Comparison of ENCODE assay signal across 8 mouse cellular contexts in the genomic region with DNA sequence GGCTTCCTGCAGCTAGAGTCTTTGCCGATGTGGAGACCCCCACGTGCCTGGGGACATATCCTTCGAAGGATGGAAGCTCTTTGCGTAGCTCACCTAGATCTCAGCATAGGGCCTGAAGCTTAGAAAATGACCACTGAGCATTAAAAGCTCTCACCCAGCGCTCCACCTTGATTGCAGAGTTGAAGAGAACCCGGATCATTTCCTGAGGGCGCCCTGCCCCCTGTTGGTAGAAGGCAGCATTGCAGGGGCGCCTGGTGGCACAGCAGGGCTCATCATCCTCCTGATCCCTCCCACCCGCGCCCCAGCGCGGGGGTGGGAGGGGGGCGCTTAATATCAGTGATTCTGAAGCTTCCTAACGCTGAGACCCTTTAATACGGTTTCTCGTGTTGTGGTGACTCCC. TPM values are rescaled to one million over a fixed set of nuclear protein-coding genes. Genes with fewer than 3 reads are reported as not detected.
A peak's percentile ranks its signal among the peaks of the same experiment; 100 is the strongest.
DNase-seq lines count a peak whose midpoint lies in the region; ATAC-seq and TF ChIP-seq lines count a peak whose summit lies in the region.

No protein-coding gene starts in this region.

- H3K9me3 ChIP-seq in hindbrain, embryonic 10.5 days = no peaks in the 10 kb centered on the region
- no peaks in the 10 kb centered on the region for H3K9me3 ChIP-seq in hindbrain, embryonic 12.5 days (replicated peaks)
- peaks cover 9% of the 10 kb centered on the region; the same call in 1 of the 2 replicates for H3K9me3 ChIP-seq in E14TG2a.4 (ENCODE audit: low read length)
- H3K9me3 ChIP-seq in neural tube, embryonic 13.5 days = no peaks in the 10 kb centered on the region

- no peak overlapping the region for H3K27ac ChIP-seq in hindbrain, embryonic 10.5 days
- H3K27ac ChIP-seq in hindbrain, embryonic 12.5 days = no peak overlapping the region
- H3K27ac ChIP-seq in neural tube, embryonic 13.5 days (replicated peaks) = no peak overlapping the region

- no peak overlapping the region for H3K4me3 ChIP-seq in hindbrain, embryonic 10.5 days
- H3K4me3 ChIP-seq in hindbrain, embryonic 12.5 days = no peak overlapping the region
- H3K4me3 ChIP-seq in E14TG2a.4 (replicated peaks; ENCODE audit: low read length) = no peak overlapping the region
- no peak overlapping the region for H3K4me3 ChIP-seq in neural tube, embryonic 13.5 days

- H3K36me3 ChIP-seq in hindbrain, embryonic 10.5 days = no peaks in the 10 kb centered on the region
- H3K36me3 ChIP-seq in hindbrain, embryonic 12.5 days = no peaks in the 10 kb centered on the region
- no peaks in the 10 kb centered on the region for H3K36me3 ChIP-seq in E14TG2a.4 (ENCODE audit: insufficient read depth, low read length)
- H3K36me3 ChIP-seq in neural tube, embryonic 13.5 days = no peaks in the 10 kb centered on the region

- peak; percentile 72 for DNase-seq in hindbrain, embryonic 10.5 days (ENCODE audit: low spot score)
- DNase-seq in brain, adult 2 months (ENCODE audit: low read depth, low spot score) = peak; percentile 41
- peak; percentile 37 to 59 for DNase-seq in frontal cortex, postnatal 36 days (ENCODE audit: low spot score in 2 of 2)
- DNase-seq in left cerebral cortex, postnatal 36 days (ENCODE audit: low spot score in 2 of 2) = peak; percentile 36 to 48
- peak; percentile 50 to 52 for DNase-seq in thymus, postnatal 36 days

- no peak overlapping the region for H3K9ac ChIP-seq in hindbrain, embryonic 12.5 days
- H3K9ac ChIP-seq in neural tube, embryonic 13.5 days = no peak overlapping the region

- WGBS in hindbrain, embryonic 10.5 days = 15% methylated on average over 16 of the region's 16 CpGs
- WGBS in hindbrain, embryonic 12.5 days = 14% methylated on average over 16 of the region's 16 CpGs
- WGBS in neural tube, embryonic 13.5 days = 15% methylated on average over 16 of the region's 16 CpGs

- H3K27me3 ChIP-seq in hindbrain, embryonic 10.5 days (ENCODE audit: insufficient read depth, poor library complexity, severe bottlenecking) = peaks cover 58% of the 10 kb centered on the region
- H3K27me3 ChIP-seq in hindbrain, embryonic 12.5 days = 0 out of 2 replicates have a peak, but pooled peaks cover 6% of the 10 kb centered on the region
- H3K27me3 ChIP-seq in E14TG2a.4 (ENCODE audit: insufficient read depth, low read length) = peaks cover 17% of the 10 kb centered on the region
- H3K27me3 ChIP-seq in neural tube, embryonic 13.5 days = no peaks in the 10 kb centered on the region; the same call in 1 of the 2 replicates

- ATAC-seq in hindbrain, embryonic 12.5 days (ENCODE audit: low FRiP score) = no peak
- 0 out of 2 replicates have a peak, but pooled peaks have one; percentile 9 for ATAC-seq in neural tube, embryonic 13.5 days (ENCODE audit: low read depth)

- intact Hi-C loops in left cerebral cortex, postnatal 36 days (cut with DNase I) = no loop called here

- peak; percentile 98 for TF ChIP-seq CTCF in E14TG2a.4 (conservative IDR thresholded peaks at IDR 0.05; ENCODE audit: low read length)

- H3K4me1 ChIP-seq in hindbrain, embryonic 10.5 days (replicated peaks) = peaks cover 26% of the 10 kb centered on the region
- peaks cover 12% of the 10 kb centered on the region for H3K4me1 ChIP-seq in hindbrain, embryonic 12.5 days
- peaks cover 47% of the 10 kb centered on the region for H3K4me1 ChIP-seq in E14TG2a.4 (replicated peaks; ENCODE audit: low read depth, low read length)
- peaks cover 15% of the 10 kb centered on the region for H3K4me1 ChIP-seq in neural tube, embryonic 13.5 days (replicated peaks)

- no peak overlapping the region for H3K4me2 ChIP-seq in hindbrain, embryonic 12.5 days (replicated peaks)
- no peak overlapping the region for H3K4me2 ChIP-seq in neural tube, embryonic 13.5 days

RNA-seq across cellular contexts. Expression of a gene that starts 16.8 kb away (rescaled TPM):
- polyA plus RNA-seq in hindbrain, embryonic 10.5 days (2016; fragmentation: Nextera tagmentation; extraction: Ambion mirVana) = 23.5 and 26.3 TPM in 2 replicates
- 20.7 and 26.2 TPM in 2 replicates for polyA plus RNA-seq in hindbrain, embryonic 12.5 days (2016; fragmentation: Nextera tagmentation; extraction: Ambion mirVana)
- total RNA-seq in left cerebral cortex, postnatal 36 days (2021) = 1 to 10 TPM; 7.3 to 9.6 TPM
- polyA plus RNA-seq in neural tube, embryonic 13.5 days (2015; fragmentation: Nextera tagmentation; extraction: Ambion mirVana) = 29.3 and 38.7 TPM in 2 replicates
